Mouse (Mus musculus) Patski (cell line): ENCODE data around the gene Gdpd4. TPM values are rescaled to one million over a fixed set of nuclear protein-coding genes. Genes with fewer than 3 reads are reported as not detected.

Experiments used
- ATAC-seq: fragments of 100-300 bp; one replicate; pipeline ENCODE4 v1.8.0; 2021
- CTCF ChIA-PET: fragments of 350-600 bp; sonication (Branson Sonifier 250); formaldehyde crosslinking; loops from one replicate; lab custom pipeline; 2022; ENCODE audit warnings: inconsistent platforms; lab: Charles Lee
- POLR2A ChIA-PET: fragments of 350-600 bp; sonication (Branson Sonifier 250); formaldehyde crosslinking; loops from one replicate; lab custom pipeline; 2022; ENCODE audit warnings: antibody characterized with exemption, inconsistent platforms; lab: Charles Lee
- DNase-seq: peaks from one replicate; pipeline ENCODE4 v3.0.0-alpha.2; 2011; ENCODE audit warnings: low read depth, low spot score
- H3K27me3 ChIP-seq: fragments of 371-371 bp; one replicate; pipeline ENCODE4 v1.5.1; 2021
- CTCF ChIP-seq: fragments of 100-300 bp; IDR thresholded peaks from one replicate; pipeline ENCODE4 v1.5.1; 2021
- in situ Hi-C: fragments of 300-500 bp; cut with MboI; formaldehyde crosslinking; loops from 3 replicates; pipeline ENCODE4 v1.11.1; 2018; ENCODE audit warnings: low pct_unique_long_range_greater_than_20kb, mixed read lengths
- polyA plus RNA-seq: library from polyadenylated mRNA; unstranded; gene quantifications from one replicate; pipeline ENCODE4 v1.2.3, GENCODE M21; 2021

Gdpd4 gene
- polyA plus RNA-seq, 1 experiment from 2014 or later: not detected

DNA sequence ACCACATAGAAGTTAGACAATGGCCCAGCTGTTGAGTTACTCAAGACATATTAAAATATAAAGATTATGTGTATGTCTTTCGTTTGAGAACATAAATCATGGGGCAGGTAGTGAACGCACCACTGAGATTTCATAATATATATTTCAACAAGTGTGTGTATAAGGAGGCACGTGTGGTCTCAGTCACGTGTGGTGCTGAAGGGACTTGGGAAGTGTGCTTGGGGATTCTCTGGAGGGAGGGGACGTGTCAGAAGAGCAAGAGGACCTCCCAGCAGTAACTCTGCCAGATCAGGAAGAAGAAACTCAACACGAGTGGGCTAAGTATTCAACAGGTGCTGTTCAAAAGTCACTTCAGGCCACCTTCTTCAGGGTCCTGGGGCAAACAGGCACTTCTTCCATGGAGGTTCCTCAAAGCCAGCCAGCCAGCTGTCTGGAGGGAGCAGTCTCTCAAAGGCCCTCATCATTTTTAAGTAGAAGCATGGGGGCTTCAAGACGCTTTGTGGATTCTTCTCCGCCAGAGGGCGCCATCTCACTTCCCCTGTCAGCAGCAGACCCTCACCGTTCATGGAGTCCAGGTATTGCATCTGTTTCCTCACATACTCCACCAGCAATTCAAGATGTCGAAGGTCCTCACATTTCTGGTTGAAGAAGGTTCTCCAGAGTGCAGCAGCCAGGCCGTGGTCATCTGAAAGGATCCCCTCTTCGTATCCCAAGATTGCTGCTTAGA is 64.5 kb downstream of the Gdpd4 start:
- TF ChIP-seq CTCF: peak; percentile 52
- ChIA-PET POLR2A (no interaction called here), CTCF (interaction anchor here (0.9 kb wide), 1 partner anchor 135 kb away, joined by 3 read pairs; the partner anchor contains the start of gene Myo7a)
- no peak for DNase-seq
- no peak for ATAC-seq
- in situ Hi-C loops: loop anchor here (5.0 to 25.0 kb wide), 3 partner anchors 131 to 547 kb away; partner anchors contain the start of gene Myo7a
- peaks cover 42% of the 10 kb centered on the region for H3K27me3 ChIP-seq

DNA sequence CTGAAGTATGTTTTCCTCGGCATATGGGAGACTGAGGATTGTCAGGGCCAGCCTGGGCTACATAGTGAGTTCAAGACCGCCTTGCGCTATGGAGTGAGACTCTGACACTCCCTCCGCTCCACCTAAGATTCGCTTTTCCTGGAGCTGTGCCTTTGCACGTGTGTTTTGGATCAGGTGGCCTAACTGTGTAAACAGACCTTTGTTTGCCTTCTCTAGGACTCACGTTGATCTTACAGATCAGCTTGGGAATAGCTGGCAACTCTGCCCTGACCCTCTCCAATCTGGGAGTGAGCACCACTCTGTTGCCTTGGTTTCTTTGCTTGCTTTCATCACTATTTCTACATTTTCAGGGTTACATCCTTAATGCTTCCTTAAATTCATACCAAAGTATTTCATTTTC is 82.9 kb downstream of the Gdpd4 start:
- ChIA-PET POLR2A (no interaction called here), CTCF (interaction anchor here (1.0 kb wide), 1 partner anchor 12 kb away, joined by 3 read pairs; no protein-coding TSS in a partner anchor)
- no peak for TF ChIP-seq CTCF
- H3K27me3 ChIP-seq: peaks cover 32% of the 10 kb centered on the region
- in situ Hi-C loops: no loop called here
- ATAC-seq (no peak), DNase-seq (no peak)

DNA sequence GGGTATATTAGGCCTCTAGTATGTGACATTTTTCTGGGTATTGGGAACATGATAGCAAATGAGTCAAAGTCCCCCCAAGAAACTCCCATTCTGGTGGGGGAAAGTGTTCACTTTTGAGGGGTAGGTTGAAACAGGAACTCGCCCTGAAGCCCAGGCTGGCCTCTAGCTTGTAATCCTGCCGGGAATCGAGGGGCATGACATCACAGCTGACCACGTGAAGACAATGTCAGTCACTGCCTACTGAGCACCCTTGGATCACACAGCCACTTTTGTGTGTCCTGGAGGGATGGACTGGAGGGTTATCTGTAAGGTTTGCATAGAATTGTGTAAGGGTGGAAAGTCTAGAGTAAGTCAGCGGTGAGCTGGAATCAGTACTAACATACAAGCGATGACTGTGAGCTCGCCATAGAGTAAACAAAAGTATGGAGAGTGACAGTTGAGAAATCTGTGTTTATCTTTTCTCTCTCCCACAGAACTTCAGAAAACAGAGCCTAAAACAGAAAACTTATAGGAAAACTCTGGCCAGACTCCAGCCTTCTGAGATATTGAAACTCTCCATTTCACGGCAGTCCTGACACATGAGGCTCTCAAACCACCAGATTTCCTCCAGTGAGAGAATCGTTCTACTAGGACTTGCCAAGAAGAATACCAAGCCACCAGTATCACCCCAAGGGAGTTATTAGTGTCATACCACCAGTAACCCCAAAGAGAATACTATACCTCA is 128.5 kb downstream of the Gdpd4 start:
- DNase-seq (no peak), ATAC-seq (no peak)
- ChIA-PET CTCF (no interaction called here), POLR2A (no interaction called here)
- in situ Hi-C loops: no loop called here
- peaks cover 34% of the 10 kb centered on the region for H3K27me3 ChIP-seq
- TF ChIP-seq CTCF: no peak

GRCm38 (mm10) chr7:98051980-98052379 is 132.2 kb downstream of the Gdpd4 start:
- in situ Hi-C loops: no loop called here
- H3K27me3 ChIP-seq: peaks cover 11% of the 10 kb centered on the region
- DNase-seq (no peak), ATAC-seq (no peak)
- ChIA-PET POLR2A (no interaction called here), CTCF (no interaction called here)
- no peak for TF ChIP-seq CTCF

- peaks cover 2% of the 10 kb centered on the region for H3K27me3 ChIP-seq
- in situ Hi-C loops: no loop called here
- ChIA-PET CTCF (interaction anchor here (0.9 kb wide), 1 partner anchor 17 kb away, joined by 3 read pairs; no protein-coding TSS in a partner anchor), POLR2A (no interaction called here)
- DNase-seq: no peak
- TF ChIP-seq CTCF: no peak
- no peak for ATAC-seq
These were observed 134.7 kb downstream of the Gdpd4 start for GRCm38 (mm10) chr7:98054461-98054860.

GRCm38 (mm10) chr7:98054942-98055341 is 135.2 kb downstream of the Gdpd4 start:
- no peak for DNase-seq
- ATAC-seq: no peak
- no peak for TF ChIP-seq CTCF
- in situ Hi-C loops: no loop called here
- ChIA-PET CTCF (interaction anchor here (0.9 kb wide), 1 partner anchor 18 kb away, joined by 3 read pairs; no protein-coding TSS in a partner anchor), POLR2A (interaction anchor here (0.6 kb wide), 1 partner anchor 308 kb away, joined by 3 read pairs; no protein-coding TSS in a partner anchor)
- no peaks in the 10 kb centered on the region for H3K27me3 ChIP-seq

DNA sequence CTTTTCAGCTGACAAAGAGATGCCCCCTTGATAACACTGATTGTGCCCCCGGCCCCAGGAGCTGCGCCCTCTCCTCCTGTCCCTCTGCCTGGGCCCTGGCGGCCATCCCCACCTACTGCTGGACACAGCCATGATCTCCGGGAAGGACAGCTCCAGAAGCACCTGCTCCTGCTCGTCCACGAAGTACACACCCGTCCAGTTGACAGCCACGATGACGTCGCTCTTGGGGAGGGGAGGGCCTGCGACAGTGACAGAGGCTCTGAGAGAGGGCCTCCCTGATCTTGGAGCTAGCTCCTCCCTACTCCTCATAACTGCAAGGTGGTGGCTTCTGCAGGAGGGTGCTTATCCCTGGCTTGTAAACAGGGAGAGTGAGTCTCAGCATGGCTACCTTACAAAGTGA is 146.5 kb downstream of the Gdpd4 start:
- H3K27me3 ChIP-seq: peaks cover 2% of the 10 kb centered on the region
- ChIA-PET POLR2A (no interaction called here), CTCF (no interaction called here)
- TF ChIP-seq CTCF: no peak
- in situ Hi-C loops: no loop called here
- ATAC-seq: no peak
- no peak for DNase-seq

GRCm38 (mm10) chr7:98071620-98072019 is 151.9 kb downstream of the Gdpd4 start:
- CTCF ChIA-PET: interaction anchor here (0.7 to 1.7 kb wide), 5 partner anchors 8 to 55 kb away, joined by 3 to 7 read pairs (median 4); no protein-coding TSS in a partner anchor
- no peak for TF ChIP-seq CTCF
- DNase-seq: peak; percentile 9
- peaks cover 2% of the 10 kb centered on the region for H3K27me3 ChIP-seq
- POLR2A ChIA-PET: no interaction called here
- in situ Hi-C loops: loop anchor here (5.0 kb wide), 1 partner anchor 51 kb away; no protein-coding TSS in a partner anchor
- no peak for ATAC-seq

- ATAC-seq: no peak
- ChIA-PET CTCF (no interaction called here), POLR2A (interaction anchor here (0.6 kb wide), 1 partner anchor 9 kb away, joined by 3 read pairs; no protein-coding TSS in a partner anchor)
- no peak for TF ChIP-seq CTCF
- DNase-seq: no peak
- H3K27me3 ChIP-seq: no peaks in the 10 kb centered on the region
- in situ Hi-C loops: no loop called here
These were observed 157.7 kb downstream of the Gdpd4 start for GRCm38 (mm10) chr7:98077453-98077852.

- TF ChIP-seq CTCF: no peak
- ChIA-PET CTCF (no interaction called here), POLR2A (no interaction called here)
- in situ Hi-C loops: no loop called here
- ATAC-seq (no peak), DNase-seq (no peak)
- no peaks in the 10 kb centered on the region for H3K27me3 ChIP-seq
These were observed 162.6 kb downstream of the Gdpd4 start for GRCm38 (mm10) chr7:98082376-98082775.
